Mouse (Mus musculus) mature B cell (primary cell): ENCODE measurements around the gene Spin1.

Source experiments
- in situ Hi-C: fragments of 300-500 bp; cut with MboI; formaldehyde crosslinking; loops from 2 replicates; pipeline ENCODE4 v1.14.3; 2019

Gene Spin1

GRCm38 (mm10) chr13:51197699-51198098, 97.0 kb downstream of the Spin1 start:
- in situ Hi-C loops: loop anchor here (25.0 kb wide), 1 partner anchor 215 kb away; the partner anchor contains the start of gene S1pr3

- in situ Hi-C loops: loop anchor here (25.0 kb wide), 1 partner anchor 214 kb away; the partner anchor contains the start of gene S1pr3
Measured at GRCm38 (mm10) chr13:51198186-51198585, 97.5 kb downstream of the Spin1 start.
